Mouse (Mus musculus): ENCODE data around the gene 1700066M21Rik.
A peak's percentile ranks its signal among the peaks of the same experiment; 100 is the strongest.

The 1700066M21Rik gene

DNA sequence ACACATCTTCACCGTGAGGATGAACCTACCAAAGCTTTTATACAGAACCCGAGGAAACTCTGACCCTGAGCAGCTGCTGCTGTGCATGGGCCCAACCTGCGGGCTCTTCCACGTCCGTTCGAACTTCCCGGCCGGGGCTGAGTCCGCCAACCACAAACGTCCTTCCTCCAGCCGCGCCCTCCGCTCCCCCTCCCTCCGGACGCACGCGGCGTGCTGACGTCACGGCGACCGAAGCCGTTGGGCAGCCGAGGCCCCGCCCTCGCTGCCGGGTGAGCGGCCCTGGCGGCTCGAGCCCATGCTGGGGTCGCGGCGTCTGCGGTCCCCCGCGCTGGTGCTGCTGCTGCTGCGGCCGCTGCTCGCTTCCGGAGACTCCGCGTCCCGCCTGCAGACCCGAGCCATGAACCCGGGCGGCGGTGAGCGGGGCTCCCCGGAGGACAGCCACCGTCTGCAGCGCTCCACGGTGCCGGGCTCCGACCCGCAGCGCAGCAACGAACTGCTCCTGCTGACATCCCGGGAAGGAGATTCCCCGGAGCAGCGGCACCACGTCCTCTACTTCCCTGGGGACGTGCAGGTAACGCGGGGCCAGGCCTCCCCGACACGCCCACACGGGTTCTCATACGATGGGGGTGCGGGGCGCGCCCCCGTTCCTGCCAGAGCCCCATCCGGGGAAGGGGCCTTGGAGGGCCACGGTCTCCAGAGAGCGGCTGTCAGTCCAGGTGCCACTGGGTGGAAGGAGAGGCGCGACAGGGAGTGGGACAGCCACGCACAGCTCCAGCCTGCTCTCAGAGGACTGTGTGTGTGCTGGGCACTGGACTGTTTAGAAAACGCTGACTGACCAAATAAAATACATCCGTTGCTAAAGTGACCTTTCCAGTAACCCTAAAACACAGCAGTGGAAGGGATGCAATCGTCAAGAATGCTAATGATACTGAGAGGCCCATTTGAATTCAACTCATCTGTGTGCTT, at the start of gene 1700066M21Rik:
Gene 1700066M21Rik (plus strand): TSS at position 245 of the 966 bp plus-strand sequence.
- DNase-seq (ENCODE audit: low spot score in 2 of 2): peak; percentile 92 to 94

DNA sequence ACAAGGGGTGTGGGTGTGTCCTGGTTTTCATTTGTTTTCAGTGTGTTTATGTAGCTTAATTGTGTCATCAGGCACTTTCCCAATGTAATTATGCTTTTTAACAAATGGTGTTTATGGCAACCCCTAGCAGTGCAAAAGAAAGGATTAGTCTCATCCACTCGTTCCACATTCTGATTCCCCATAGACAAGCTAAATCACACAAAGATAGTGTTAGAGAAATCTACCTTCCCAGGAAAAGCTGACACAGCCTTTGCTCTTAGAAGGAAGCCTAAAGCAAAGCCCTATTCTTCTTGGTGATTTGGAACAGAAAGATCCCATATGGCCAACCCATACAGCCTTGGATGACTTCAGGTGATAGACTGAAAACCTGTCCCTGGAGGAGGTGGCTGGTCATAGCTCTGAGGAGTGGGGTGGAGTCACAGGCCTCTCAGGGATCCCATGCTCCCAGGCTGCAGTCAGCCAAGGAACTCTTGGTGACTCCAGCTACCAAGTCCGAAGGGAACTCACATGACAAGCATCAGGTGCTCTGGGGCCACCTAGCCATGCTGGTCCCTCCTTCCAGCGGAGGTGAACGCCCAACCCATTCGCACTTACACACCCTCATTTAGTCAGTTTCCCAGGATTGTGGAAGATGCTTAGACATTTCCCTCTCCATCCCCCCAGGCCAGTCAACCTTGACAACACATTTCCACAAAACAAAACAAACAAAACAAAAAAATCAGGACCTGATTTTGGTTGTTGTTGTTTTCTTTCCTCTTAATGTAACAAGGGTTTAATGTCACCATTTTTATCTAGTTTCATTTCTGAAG, 47.9 kb upstream of the 1700066M21Rik start:
- no peak for DNase-seq (ENCODE audit: low spot score in 2 of 2)

DNA sequence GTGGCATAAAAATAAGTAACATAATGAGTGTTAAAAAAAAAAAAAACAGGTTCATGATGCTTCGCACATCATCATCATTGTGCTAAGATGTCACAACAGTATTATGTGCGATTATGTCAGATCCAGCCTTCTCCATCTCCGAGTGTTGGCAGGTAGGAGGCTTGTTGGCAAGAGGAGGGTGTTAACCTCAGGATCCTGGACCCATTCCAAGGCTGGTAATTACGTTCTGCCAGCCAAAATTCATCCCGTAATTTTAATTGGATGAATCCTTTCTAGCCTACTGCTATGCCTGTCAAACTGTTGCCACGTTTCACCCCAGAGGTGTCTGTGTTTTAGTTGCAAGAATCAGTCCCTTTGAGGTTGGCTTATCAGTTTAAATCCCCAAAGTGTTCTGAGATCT, 47.2 kb upstream of the 1700066M21Rik start:
- peak in 1 of 2 experiments; percentile 72 for DNase-seq (ENCODE audit: low spot score in 2 of 2)

DNA sequence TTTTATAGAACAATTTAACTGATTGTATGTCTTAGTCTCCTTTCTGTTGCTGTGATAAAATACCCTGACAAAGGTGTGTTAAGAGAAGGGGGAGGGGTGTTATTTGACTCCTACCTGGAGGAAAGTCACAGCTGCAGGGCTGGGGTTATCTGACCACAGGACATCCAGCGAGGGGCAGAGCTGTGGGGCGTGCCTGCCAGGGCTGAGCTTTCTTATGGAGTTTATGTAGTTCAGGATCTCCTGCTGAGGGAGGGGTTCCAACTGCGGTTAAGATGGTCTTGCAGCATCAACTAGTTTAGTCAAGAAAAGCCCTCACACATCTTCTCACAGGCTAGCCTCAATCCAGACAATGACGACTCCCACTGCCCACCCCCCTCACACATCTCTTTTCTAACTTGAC, 45.4 kb upstream of the 1700066M21Rik start:
- no peak for DNase-seq (ENCODE audit: low spot score in 2 of 2)

DNA sequence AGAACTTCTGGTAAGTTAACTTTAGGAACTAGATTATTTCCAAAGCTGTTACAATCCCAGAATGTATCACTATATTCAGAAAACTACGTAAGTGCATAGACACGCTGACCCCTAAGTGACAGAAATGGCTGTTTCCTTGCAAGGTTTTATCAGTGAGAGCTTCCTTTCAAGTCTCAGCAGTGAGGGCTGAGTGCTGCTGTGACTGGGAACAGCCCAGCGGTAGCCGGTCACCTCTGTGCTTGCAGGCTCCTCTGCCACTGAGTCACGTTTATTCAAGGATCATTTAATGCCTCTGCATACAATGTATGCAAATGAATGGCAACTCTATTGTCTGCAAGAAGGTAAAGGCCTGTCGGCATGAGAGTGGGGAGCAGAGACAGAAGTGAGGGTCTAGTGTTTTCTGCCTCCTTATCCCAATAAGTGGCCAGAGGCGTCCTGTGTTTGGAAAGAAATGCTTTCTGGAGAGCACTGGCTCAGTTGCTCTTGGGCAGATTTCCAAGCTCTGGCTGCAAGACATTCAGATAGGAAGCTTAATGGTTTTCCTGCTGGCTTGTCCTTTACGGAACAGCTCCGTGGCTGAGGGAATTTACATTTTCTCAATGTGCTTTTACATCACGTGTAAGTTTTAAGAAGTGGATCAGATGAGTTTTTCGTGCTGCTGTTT, 43.7 kb upstream of the 1700066M21Rik start:
- peak in 1 of 2 experiments; percentile 25 for DNase-seq (ENCODE audit: low spot score in 2 of 2)

DNA sequence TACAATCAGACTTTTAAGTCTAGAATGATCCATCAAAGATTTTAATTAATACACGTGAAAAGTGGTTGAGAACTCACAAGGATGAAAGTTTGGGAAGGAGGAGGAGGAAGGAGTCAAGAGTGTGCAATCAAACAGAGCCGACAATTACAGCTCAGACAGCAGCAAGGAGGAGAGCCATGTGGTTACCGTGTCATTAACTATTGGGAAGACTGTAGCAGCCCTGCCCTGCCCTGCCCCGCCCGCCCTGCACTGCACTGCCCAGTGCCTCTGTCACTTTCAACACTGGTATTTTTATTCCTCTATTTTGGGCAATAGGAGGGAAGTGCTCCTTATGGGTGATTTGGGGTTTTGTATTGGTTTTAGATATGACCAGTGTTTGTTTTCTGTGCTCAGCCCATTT, 42.2 kb upstream of the 1700066M21Rik start:
- no peak for DNase-seq (ENCODE audit: low spot score in 2 of 2)

DNA sequence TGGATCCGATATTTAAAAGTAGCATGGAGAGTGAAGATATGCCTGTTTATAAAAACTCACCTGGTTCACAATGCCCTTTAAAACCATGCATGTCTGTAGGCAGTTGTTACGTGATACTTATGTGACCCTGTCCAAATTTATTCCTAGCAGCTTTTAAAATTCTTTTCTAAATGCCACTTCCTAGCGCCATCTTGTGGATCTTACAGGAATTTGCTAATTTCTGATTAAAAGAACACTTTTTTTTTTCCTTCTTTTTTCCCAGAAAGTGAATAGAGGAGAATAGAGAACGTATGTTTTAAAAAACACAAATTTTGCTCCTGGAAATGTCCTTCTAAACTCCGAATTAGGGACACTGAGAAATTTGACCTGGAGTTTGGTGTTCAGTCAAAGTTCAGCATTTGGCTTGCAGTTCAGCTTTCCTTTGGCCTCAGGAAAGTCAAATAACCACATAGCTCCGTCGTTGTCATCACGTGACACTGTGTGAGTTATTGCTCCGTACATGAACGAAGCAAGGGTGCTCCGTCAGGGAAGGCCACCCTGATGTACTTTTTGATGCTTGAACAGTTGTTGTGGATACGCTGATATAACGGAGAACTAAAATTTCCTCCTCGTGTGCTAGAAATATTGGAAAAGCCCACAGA, 38.1 kb upstream of the 1700066M21Rik start:
- no peak for DNase-seq (ENCODE audit: low spot score in 2 of 2)

DNA sequence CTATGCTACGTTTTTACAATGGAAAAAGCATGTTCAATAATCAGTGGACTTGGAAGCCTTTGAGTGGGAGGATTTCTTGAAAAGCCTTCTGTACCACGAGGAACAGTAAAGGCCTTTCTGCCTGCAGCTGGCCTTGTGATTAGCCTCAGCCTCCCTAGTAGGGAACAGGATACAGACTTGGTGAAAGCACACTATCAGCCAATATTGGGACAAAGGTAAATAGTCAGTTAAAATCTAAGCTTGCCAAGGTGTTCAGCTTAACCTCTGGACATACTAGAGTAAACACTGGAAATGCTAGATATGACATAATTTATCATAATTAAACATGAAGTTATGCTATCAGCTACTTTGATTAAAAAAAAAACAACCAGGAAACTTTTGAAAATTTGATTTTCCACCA, 36.2 kb upstream of the 1700066M21Rik start:
- DNase-seq (ENCODE audit: low spot score in 2 of 2): no peak

DNA sequence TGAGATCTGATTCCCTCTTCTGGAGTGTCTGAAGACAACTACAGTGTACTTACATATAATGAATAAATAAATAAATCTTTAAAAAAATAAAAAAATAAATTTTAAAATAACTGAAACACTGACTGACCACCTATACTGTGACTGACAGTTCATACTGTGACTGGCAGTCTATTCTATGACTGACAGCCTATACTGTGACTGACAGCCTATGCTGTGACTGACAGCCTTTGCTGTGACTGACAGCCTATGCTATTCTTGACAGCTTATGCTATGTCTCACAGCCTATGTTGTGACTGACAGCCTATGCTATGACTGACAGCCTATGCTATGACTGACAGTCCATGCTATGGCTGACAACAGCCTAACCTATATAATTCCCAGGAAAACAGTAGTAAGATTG, 29.9 kb upstream of the 1700066M21Rik start:
- DNase-seq (ENCODE audit: low spot score in 2 of 2): no peak

DNA sequence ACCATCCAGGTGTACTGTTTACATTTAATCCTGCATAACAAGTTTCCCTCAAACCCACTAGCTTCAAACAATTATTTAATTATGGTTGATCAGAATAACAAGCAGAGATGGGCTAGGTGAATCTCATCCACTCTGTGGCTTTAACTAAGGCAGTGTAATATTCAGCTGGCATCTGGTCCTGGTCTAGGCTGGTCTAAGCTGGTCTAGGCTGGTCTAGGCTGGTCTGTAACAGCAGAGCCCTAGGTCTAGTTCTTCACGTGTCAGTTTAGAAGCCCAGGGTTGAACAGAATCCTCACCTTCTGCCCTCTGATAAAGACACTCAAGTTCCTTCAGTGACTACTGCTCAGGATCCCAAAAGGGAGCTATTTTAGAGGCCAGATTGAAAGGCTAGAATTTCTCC, 25.5 kb upstream of the 1700066M21Rik start:
- DNase-seq (ENCODE audit: low spot score in 2 of 2): no peak

DNA sequence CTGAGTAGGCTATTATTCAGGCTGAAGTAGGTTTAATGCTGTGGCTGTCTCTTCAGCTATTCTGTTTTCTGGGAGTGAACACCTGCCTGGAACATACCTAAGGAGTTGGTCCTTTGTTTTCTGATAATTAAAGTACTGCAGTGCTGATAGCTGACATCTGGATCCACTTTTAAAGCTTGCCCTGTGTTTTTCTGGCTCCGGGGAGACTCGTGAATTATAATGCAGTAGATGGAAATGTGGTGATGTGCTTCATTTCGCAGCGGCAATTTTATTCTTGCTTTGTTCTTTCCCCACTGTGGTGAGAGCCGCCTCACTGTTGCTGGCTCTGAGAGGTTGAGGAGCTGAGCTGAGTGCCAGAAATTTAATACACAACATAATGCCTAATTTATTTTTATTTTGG, 18.9 kb upstream of the 1700066M21Rik start:
- DNase-seq (ENCODE audit: low spot score in 2 of 2): no peak

DNA sequence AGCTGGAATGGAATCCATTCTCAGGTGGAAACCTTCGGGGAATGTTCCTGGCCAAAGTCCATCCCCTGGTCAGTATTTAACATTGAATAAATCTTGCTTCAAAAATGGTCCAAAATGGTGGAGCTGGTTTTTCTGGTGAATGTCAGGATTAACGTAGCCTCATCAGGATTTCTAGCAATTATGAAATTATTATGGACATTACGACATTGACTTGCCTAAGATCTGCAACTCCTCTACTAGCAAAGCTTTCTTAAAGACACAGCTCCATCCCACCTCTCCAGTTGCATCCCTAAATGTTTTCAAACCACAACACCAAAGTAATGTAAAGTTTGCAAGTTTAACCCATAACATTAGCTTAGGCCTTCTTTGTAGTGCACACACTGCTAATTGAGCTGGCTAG, 10.0 kb upstream of the 1700066M21Rik start:
- no peak for DNase-seq (ENCODE audit: low spot score in 2 of 2)

DNA sequence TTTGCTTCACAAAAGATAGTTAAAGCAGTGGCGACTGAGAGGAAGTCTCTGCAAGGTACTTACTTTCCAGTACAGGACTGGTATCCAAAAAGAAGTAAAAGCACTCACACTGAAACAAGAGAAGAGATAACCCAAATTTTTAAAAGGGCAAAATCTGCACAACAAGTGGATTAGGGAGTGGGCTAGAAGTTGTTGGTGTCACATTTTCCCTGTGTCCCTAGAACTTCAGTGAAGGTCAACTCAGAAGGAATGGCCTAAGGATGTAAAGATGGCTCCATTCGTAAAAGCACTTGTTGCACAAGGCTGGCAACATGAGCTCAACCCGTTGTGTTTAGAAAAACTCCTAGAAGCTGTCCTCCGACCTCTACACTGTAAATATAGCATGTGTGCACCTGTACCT, 8.3 kb upstream of the 1700066M21Rik start:
- DNase-seq (ENCODE audit: low spot score in 2 of 2): no peak

DNA sequence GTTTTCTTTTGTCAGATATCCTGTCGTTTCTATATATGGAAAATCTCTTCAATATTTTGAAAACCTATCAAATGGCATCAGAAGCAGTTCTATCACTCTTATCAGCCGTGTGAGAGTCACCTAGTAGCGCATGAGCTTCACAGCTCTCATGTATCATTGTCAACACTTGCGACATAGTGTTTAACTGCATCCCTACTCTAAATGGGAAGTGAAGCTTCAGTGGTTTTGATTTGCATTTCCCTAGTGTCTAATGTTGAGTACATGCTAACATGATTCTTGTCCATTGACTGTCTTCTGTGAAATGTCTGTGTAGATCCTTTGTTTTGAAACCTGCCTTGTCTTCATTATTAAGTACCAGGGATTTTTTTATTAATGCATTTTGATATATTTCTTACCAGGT, 7.0 kb upstream of the 1700066M21Rik start:
- no peak for DNase-seq (ENCODE audit: low spot score in 2 of 2)

DNA sequence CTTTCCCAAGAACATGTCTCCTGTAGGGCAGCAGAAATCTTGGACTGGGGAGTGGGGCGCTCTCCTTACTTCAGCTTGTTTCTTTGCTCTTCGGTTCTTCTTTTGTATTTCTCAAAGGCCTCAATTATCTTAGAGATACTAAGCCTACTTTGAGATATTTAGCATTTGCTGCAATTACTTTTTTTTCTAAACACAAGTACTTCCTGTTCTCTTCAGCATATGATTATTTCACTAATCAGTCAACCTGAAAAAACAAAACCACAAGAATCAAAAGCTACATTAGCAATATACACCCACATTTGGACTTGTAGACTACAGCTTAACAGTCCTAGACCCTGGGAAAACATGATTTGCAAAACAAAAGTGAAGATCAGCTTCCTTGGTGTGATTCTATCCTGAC, 2.1 kb upstream of the 1700066M21Rik start:
- no peak for DNase-seq (ENCODE audit: low spot score in 2 of 2)

DNA sequence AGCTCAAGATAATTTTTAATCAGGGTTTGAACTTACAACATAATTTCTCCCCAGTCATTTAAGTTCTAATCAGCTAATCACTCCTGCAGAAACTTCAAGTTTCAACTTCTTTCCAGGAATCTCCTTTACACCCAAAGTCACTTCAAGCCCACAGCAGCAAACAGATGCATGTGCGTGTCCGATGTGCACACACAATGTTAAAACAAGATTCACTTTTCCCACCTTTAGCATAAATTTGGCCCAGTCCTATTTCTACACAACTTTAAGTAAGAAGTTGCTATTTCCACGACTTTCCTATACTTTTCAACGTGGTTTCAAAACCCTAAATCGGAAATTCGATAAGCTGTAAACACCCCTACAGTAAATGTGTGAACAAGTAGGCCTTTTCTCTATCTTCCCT, 614 bp upstream of the 1700066M21Rik start:
- no peak for DNase-seq (ENCODE audit: low spot score in 2 of 2)

DNA sequence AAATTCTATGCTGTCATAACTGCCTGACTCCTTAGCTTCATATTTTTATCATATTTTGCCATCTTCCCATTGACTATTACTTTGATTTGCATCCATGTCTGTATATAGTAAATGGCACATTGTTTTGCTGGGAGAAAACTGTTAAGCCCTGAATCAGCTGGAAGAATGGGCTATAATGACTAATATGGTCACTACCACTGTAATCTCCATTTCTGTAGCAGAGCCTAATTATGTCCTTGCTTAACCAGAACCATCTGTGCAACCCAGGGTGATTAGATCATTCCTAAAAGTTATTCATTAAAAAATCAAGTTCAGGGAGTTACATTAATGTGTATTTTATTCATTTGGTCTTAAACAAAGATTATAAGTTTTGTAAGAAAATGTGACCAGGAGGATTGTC, 9.1 kb downstream of the 1700066M21Rik start:
- no peak for DNase-seq (ENCODE audit: low spot score in 2 of 2)

DNA sequence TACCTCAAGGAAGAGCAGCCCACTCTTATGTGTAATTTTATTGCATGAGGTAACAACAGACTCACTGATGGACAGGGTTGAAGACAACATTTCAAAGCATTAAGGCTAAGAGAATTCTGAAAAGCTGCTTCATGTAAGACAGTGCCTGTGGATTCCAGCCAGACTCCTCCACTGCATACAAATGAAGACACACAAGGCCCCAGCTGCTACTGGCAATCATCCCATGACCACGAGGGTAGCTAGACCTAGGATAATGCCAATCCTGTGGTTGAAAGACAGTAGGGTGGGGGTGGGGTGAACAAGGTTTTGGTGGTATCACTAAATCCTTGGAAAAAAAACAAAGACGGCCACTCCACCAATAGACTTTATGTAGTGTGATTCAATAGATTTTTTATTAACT, 10.5 kb downstream of the 1700066M21Rik start:
- peak in 1 of 2 experiments; percentile 72 for DNase-seq (ENCODE audit: low spot score in 2 of 2)

DNA sequence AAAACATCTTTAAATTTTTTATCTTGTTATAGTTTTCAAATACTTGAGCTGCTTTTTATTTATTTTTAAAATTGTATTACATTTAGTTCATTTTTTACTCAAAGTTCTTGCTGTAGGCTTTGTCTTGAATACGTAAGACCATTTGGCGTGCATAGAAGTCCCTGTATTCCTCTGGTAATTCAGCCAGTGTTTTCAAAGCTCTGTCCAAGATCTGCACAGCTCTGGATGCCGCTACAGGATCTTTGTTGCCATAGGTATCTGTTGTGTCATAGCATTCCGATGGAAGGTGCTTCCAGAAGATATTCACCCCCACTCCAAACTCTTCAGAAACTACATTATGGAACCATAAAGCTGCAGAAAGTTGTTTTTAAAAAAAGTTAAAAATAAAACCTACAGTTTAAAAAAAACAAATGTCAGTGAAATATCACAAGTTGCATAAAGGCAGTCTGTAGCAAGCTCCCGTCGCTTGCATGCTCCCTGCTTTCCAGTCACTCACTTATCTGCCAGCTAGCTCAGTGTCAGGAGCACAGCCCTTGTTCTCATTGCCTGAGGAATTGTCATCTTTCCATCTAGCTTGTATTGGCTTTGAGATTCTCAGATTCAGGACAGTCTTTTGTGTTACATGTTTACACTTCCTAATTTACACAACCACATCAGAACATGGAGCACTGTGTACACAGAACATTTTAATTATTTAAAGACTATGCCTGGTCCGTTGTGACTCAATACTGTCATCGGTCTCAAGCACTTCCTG, 11.2 kb downstream of the 1700066M21Rik start:
- no peak for DNase-seq (ENCODE audit: low spot score in 2 of 2)

DNA sequence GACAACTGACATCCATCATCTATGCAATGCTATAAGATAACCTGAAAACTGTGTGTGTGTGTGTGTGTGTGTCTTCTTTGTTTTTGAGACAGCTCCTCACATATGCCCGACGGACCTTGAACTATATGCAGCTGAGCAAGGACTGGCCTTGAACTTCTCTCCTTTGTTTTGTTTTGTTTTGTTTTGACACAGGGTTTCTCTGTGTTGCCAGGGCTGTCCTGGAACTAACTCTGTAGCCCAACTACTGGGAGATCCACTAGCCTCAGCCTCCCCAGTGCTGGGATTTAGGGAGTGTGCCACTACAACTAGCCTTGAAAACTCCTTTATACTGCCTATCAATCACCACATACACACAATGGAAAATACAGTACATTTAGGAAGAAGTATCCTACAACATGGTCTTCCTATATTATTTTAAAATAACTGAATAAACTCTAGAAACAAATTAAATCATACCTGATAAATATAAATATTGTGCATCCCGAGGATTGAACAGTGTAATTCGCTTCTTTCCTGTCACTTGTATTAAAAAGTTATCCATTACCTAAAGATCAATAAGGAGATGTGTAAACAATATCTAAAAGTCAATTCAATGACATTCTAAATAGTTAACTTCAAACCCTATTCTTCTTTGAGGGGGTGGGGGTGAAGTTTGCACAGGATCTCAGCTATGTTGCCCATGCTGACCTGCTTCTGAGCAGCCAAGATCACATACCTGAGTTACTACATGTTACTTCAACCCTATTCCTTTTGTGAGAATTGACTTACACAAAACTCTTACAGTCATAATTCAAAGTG, 13.8 kb downstream of the 1700066M21Rik start:
- DNase-seq (ENCODE audit: low spot score in 2 of 2): no peak
